Mouse (Mus musculus) CH12.LX (cell line): ENCODE results near the gene Megf8.

Experiments
- CHD1 ChIP-seq: IDR thresholded peaks from 2 replicates; pipeline ENCODE4 v1.6.1; 2012; ENCODE audit warnings: low read depth, low read length, improper control_type of control experiment, inconsistent platforms
- ETS1 ChIP-seq: conservative IDR thresholded peaks from 2 replicates; pipeline ENCODE4 v1.6.1; 2012; ENCODE audit warnings: low read depth, mild to moderate bottlenecking, inconsistent platforms, low read length, improper control_type of control experiment, moderate library complexity
- POLR2A ChIP-seq: IDR thresholded peaks from 2 replicates; pipeline ENCODE4 v1.6.1; 2011; ENCODE audit warnings: low read depth, mild to moderate bottlenecking, improper control_type of control experiment, low read length
- ZC3H11A ChIP-seq: IDR thresholded peaks from 2 replicates; pipeline ENCODE4 v1.6.1; 2012; ENCODE audit warnings: low read depth, mild to moderate bottlenecking, inconsistent platforms, low read length, improper control_type of control experiment

DNA sequence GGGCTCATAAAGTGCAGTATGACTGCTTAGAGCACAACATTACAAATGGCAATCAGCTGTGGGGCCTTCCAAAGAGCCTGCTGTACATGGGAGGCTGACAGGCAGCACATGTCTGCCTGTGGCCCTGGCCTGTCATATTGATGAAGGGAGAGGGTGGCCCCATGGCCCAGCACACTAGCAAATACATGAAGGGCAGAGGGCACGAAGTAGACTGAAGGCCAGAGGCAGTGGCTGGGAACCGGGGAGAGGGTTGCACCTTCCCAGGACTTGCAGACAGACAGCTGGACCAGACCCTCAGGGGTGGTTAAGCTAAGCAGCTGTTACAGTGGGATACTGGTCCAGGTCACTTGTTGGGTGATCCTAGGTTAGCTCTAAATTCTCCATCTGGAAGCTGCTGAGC, 74.0 kb downstream of the Megf8 start:
- TF ChIP-seq ETS1 (no peak), ZC3H11A (no peak), POLR2A (no peak), CHD1 (no peak)
